Mouse (Mus musculus) brain, embryonic 14.5 days (tissue): ENCODE data around the gene Togaram2.
A peak's percentile ranks its signal among the peaks of the same experiment; 100 is the strongest.

Experiments
- CTCF ChIP-seq: fragments of 200-500 bp; IDR thresholded peaks from 2 replicates; pipeline ENCODE4 v1.5.1; 2012; ENCODE audit warnings: inconsistent platforms, mild to moderate bottlenecking, moderate library complexity, borderline replicate concordance; ENCODE audit not compliant: insufficient read depth, insufficient read length; ENCODE audit errors: extremely low read depth
- POLR2A ChIP-seq: fragments of 200-500 bp; IDR thresholded peaks from 2 replicates; pipeline ENCODE4 v1.6.1; 2012; ENCODE audit warnings: mild to moderate bottlenecking, inconsistent platforms, borderline replicate concordance; ENCODE audit not compliant: poor library complexity, insufficient read depth, insufficient read length, severe bottlenecking; ENCODE audit errors: extremely low read depth

- TF ChIP-seq CTCF (peak; percentile 38), POLR2A (no peak)
These were observed 20.7 kb downstream of the Togaram2 start for GRCm38 (mm10) chr17:71693780-71694179.
